Mouse (Mus musculus) adrenal gland, adult 18-20 months (tissue): ENCODE measurements around the gene Surf1. TPM values are rescaled to one million over a fixed set of nuclear protein-coding genes. Genes with fewer than 3 reads are reported as not detected.
"Not testable (repeated sequence)": the region's sequence is repeated elsewhere in the genome, so short reads cannot be mapped to it uniquely, and the experiment has no call there.

Source experiments
- DNase-seq, 2 experiments: peaks; one replicate each; pipeline ENCODE4 v3.0.0; 2021 to 2022; ENCODE audit warnings: low spot score in 2 of 2
- total RNA-seq, 2 experiments: library from RNA; stranded (reverse); gene quantifications; 1 replicate in 1 of 2; 2 replicates in 1 of 2; pipeline ENCODE4 v1.2.3; 2021

Gene Surf1
- total RNA-seq, 2 experiments from 2014 or later: 108 to 115 TPM

- DNase-seq: peak in 1 of 2 experiments; percentile 2
Measured at GRCm38 (mm10) chr2:26901834-26902400, 14.4 kb downstream of the Surf1 start.

DNA sequence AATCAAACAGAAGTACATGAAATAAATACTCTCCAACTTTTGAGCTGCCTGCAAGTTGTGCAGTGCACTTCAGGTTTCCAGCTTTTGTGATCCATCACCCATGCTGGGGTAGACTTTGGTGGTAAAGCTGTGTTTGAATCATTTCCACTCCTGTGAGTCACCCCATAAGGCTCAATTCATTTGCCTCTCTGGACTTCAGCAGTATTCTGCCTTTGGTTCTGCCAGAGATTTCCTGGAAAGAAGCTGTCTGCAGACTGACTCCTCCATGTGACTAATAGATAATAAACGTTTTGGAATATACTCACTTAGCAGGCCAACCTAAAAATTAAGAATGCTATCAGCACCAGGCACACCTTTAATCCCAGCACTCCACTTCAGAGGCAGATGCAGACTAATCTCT lies 15.6 kb downstream of the Surf1 start:
- DNase-seq: peak in 1 of 2 experiments; percentile 1

DNA sequence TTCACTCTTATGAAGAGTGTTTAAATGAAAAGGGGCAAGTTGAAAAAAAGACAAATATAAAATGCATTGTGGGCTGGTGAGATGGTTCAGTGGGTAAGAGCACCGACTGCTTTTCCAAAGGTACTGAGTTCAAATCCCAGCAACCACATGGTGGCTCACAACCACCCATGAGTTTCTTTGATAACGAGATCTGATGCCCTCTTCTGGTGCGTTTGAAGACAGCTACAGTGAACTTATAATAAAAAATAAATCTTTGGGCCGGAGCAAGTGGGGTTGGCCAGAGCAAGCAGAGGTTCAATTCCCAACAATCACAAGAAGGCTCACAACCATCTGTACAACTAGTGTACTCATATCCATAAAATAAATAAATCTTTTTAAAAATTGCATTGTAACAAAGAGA lies 20.4 kb downstream of the Surf1 start:
- no peak for DNase-seq

- DNase-seq: not testable (repeated sequence)
Measured at GRCm38 (mm10) chr2:26886170-26886569, 30.2 kb downstream of the Surf1 start.

DNA sequence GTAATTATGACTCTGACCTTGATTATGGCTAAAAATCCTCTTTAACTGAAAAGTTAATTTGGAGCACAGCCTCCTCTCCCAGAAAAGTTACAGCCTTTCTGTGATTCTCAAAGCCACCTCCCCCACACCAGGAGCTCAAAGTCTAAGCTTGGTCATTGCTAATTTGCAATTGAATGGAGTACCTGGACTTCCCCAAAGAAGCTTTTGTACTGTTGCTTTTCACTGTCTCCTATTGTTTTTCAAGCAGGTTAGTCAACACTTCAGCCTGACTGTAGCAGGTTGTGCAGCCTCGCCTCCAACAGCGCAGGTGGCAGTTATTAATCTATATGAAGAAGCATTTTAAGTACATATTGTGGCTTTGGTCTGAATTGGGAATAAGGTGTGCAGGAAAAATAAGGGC lies 30.8 kb downstream of the Surf1 start:
- not testable (repeated sequence) for DNase-seq

DNA sequence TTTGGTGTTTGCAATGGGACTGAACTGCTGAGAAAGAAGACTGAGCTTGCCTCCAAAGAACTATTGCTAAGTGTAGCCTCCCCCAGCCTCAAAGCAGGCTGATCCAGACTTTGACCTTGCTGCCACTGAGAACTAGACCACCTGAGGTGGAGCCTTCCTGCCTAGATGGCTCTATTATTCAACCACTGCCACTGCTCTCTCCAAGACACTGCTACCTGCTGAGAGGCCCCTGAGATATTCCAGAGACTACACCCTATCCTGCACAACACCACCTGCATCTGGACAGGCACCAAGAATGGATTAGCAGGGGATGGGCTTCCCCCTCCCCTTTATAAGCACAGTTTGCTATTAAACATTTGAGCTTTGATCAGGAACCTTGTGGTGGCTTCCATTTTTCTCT lies 37.8 kb downstream of the Surf1 start:
- DNase-seq: no peak

DNA sequence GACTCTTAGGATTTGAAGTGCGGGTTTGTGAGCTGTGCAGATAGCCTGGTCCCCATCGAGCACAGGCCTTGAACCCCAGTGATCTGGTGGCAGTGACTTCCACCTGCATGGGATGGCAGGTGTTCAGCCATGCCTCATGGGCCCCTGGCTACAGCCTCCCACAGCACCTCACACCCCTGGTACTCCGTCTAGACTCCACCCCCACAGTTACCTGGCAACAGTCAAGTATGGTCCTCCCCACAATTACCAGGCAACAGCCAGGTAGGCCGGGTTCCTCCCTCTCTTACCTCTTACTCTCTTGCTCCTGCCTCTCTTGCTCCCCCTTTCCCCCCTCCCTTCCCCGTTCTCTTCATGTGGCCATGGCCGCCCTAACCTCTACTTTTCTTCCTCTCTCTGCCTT lies 45.7 kb downstream of the Surf1 start:
- no peak for DNase-seq

GRCm38 (mm10) chr2:26864879-26865278 lies 51.5 kb downstream of the Surf1 start, which contains the start of gene Abo:
TSS of gene Abo (minus strand) at chr2:26864979.
- no peak for DNase-seq

Other genes starting within 250 kb of the Surf1 start
- gene Lcn4, start 245.2 kb downstream of the Surf1 start, total RNA-seq: not detected
- gene Abo, start 51.6 kb downstream of the Surf1 start, total RNA-seq: not detected
- gene Surf6, start 13.7 kb downstream of the Surf1 start, total RNA-seq: 10 to 100 TPM; 25.9 to 35.5 TPM
- gene Med22, start 5.9 kb downstream of the Surf1 start, total RNA-seq: 10 to 100 TPM; 49.6 to 51.7 TPM
- 100 to 1,000 TPM; 490 to 502 TPM for gene Rpl7a, start 5.8 kb downstream of the Surf1 start, total RNA-seq
- gene Surf2, start 163 bp downstream of the Surf1 start, total RNA-seq: 10 to 100 TPM; 38.8 to 43.5 TPM
- 100 to 1,000 TPM; 129 to 195 TPM for gene Surf4, start 17.4 kb upstream of the Surf1 start, total RNA-seq
- under 1 TPM; 0.19 to 0.63 TPM for gene Stkld1, start 17.5 kb upstream of the Surf1 start, total RNA-seq
- 10 to 100 TPM; 38.5 to 41.3 TPM for gene Rexo4, start 47.9 kb upstream of the Surf1 start, total RNA-seq
- not detected for gene Adamts13, start 56.9 kb upstream of the Surf1 start, total RNA-seq
- 10 to 100 TPM; 46.9 to 62.8 TPM for gene Cacfd1, start 93.4 kb upstream of the Surf1 start, total RNA-seq
- 1 to 10 TPM in 1 of 2 experiments, under 1 TPM in 1; 0.33 to 1.1 TPM for gene Slc2a6, start 111.5 kb upstream of the Surf1 start, total RNA-seq
- gene Mymk, start 155.6 kb upstream of the Surf1 start, total RNA-seq: not detected
- 10 to 100 TPM; 20.4 to 23.7 TPM for gene Adamtsl2, start 162.8 kb upstream of the Surf1 start, total RNA-seq
- 1 to 10 TPM; 2.4 to 2.9 TPM for gene Fam163b, start 226.0 kb upstream of the Surf1 start, total RNA-seq
- gene Dbh, start 248.7 kb upstream of the Surf1 start, total RNA-seq: 100 to 1,000 TPM; 311 to 388 TPM